Comparison of ENCODE assay signal across 10 mouse cellular contexts in the genomic region with DNA sequence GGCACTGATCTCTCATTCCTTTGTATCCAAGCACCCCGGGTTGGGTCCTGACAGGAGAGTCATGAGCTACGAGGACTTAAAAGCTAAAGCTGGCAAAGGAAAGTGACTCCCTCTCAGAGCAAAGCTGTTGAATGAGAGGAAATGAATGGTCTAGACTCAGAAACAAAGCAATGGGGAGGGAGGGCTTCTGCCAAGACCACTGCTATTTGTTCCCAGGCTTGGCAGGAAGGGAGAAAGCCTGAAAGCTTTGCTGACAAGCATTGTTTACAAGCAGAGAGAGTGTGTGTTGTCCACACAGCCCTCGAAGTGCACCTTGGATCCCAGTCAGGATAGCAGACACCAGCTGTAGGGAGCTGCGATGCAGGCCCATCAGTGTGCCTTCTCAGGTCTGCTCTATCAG. TPM values are rescaled to one million over a fixed set of nuclear protein-coding genes. Genes with fewer than 3 reads are reported as not detected.
DNase-seq lines count a peak whose midpoint lies in the region; ATAC-seq lines count a peak whose summit lies in the region.
"Had no signal": no experiment of that assay in that cellular context is flagged by ENCODE, and none has a peak within 500 bp of the region (broad histone marks: within the 10 kb centered on the region; RNA-seq: fewer than 3 reads in every experiment).

No protein-coding gene starts in this region.

- no peaks in the 10 kb centered on the region for H3K36me3 ChIP-seq in hindbrain, embryonic 10.5 days
- H3K36me3 ChIP-seq in hindbrain, embryonic 11.5 days (ENCODE audit: control insufficient read depth, insufficient read depth, low read length) = no peaks in the 10 kb centered on the region
- H3K36me3 ChIP-seq in embryonic facial prominence, embryonic 10.5 days (replicated peaks) = no peaks in the 10 kb centered on the region
- H3K36me3 ChIP-seq: embryonic facial prominence, embryonic 13.5 days had no signal

- no peak for ATAC-seq in hindbrain, embryonic 11.5 days (ENCODE audit: low FRiP score)

- DNase-seq in hindbrain, embryonic 10.5 days (ENCODE audit: low spot score) = no peak
- DNase-seq in hindbrain, embryonic 11.5 days (ENCODE audit: low spot score) = no peak
- DNase-seq in cerebellum, adult 11 months = peak; percentile 59
- no peak for DNase-seq in embryonic facial prominence, embryonic 10.5 days (ENCODE audit: low spot score)
- peak; percentile 24 for DNase-seq in lung, postnatal 36 days
- DNase-seq in ovary, postnatal 36 days (ENCODE audit: low spot score) = no peak
- no peak for DNase-seq in urinary bladder, postnatal 4 days (ENCODE audit: low spot score in 2 of 2)
- no peak for DNase-seq in frontal cortex, postnatal 10 days (ENCODE audit: low spot score in 2 of 2)
- DNase-seq: liver had no signal

- H3K4me3 ChIP-seq in hindbrain, embryonic 10.5 days = no peak overlapping the region
- H3K4me3 ChIP-seq in hindbrain, embryonic 11.5 days (ENCODE audit: low read depth, low read length) = no peak overlapping the region
- H3K4me3 ChIP-seq in embryonic facial prominence, embryonic 10.5 days = no peak overlapping the region
- H3K4me3 ChIP-seq: embryonic facial prominence, embryonic 13.5 days had no signal

- 44% methylated on average over 4 of the region's 4 CpGs for WGBS in hindbrain, embryonic 10.5 days
- WGBS in hindbrain, embryonic 11.5 days = 40% methylated on average over 4 of the region's 4 CpGs
- WGBS in embryonic facial prominence, embryonic 10.5 days = 65% methylated on average over 4 of the region's 4 CpGs

- H3K4me2 ChIP-seq in hindbrain, embryonic 11.5 days (replicated peaks; ENCODE audit: low read depth, low read length) = no peak overlapping the region

- H3K4me1 ChIP-seq in hindbrain, embryonic 10.5 days (replicated peaks) = peaks cover 43% of the 10 kb centered on the region
- H3K4me1 ChIP-seq in hindbrain, embryonic 11.5 days (replicated peaks; ENCODE audit: control insufficient read depth, insufficient read depth, low read length) = peaks cover 9% of the 10 kb centered on the region
- H3K4me1 ChIP-seq in embryonic facial prominence, embryonic 10.5 days = peaks cover 41% of the 10 kb centered on the region

- H3K27ac ChIP-seq in hindbrain, embryonic 10.5 days = 0 out of 2 replicates have a peak overlapping the region, but pooled peaks have one; percentile 23
- no peak overlapping the region for H3K27ac ChIP-seq in hindbrain, embryonic 11.5 days (ENCODE audit: low read depth, low read length)
- H3K27ac ChIP-seq in embryonic facial prominence, embryonic 10.5 days (replicated peaks) = peak overlapping the region; percentile 24; the same call in 1 of the 2 replicates
- H3K27ac ChIP-seq: embryonic facial prominence, embryonic 13.5 days had no signal

- H3K27me3 ChIP-seq in hindbrain, embryonic 10.5 days (ENCODE audit: insufficient read depth, poor library complexity, severe bottlenecking) = peaks cover 2% of the 10 kb centered on the region; the same call in 1 of the 2 replicates
- H3K27me3 ChIP-seq in hindbrain, embryonic 11.5 days (ENCODE audit: control insufficient read depth, insufficient read depth, low read length) = no peaks in the 10 kb centered on the region
- H3K27me3 ChIP-seq in embryonic facial prominence, embryonic 10.5 days (replicated peaks; ENCODE audit: low read depth, poor library complexity, severe bottlenecking) = peaks cover 36% of the 10 kb centered on the region

- H3K9ac ChIP-seq in hindbrain, embryonic 11.5 days (ENCODE audit: low read depth, low read length) = no peak overlapping the region

- no peaks in the 10 kb centered on the region for H3K9me3 ChIP-seq in hindbrain, embryonic 10.5 days
- no peaks in the 10 kb centered on the region for H3K9me3 ChIP-seq in hindbrain, embryonic 11.5 days (ENCODE audit: control insufficient read depth, low read length)
- H3K9me3 ChIP-seq in embryonic facial prominence, embryonic 10.5 days = no peaks in the 10 kb centered on the region
- H3K9me3 ChIP-seq: embryonic facial prominence, embryonic 13.5 days had no signal

RNA-seq across cellular contexts. Expression of gene Mab21l3, which starts 41.8 kb away (rescaled TPM):
- polyA plus RNA-seq in hindbrain, embryonic 10.5 days (2016; fragmentation: Nextera tagmentation; extraction: Ambion mirVana) = 0.47 TPM in 2 replicates
- 0.31 and 0.59 TPM in 2 replicates for polyA plus RNA-seq in hindbrain, embryonic 11.5 days (2014; fragmentation: Nextera tagmentation; extraction: Ambion mirVana)
- 0.67 and 0.85 TPM in 2 replicates for polyA plus RNA-seq in embryonic facial prominence, embryonic 10.5 days (2016; fragmentation: Nextera tagmentation; extraction: Ambion mirVana)

Comparison
In these comparisons a context has a peak if more than half of its experiments do, and no peak if none do; other contexts are left out.
1. DNase-seq: peak in cerebellum, adult 11 months (single experiment) and lung, postnatal 36 days (single experiment); none in hindbrain, embryonic 10.5 days (single experiment), hindbrain, embryonic 11.5 days (single experiment), embryonic facial prominence, embryonic 10.5 days (single experiment), ovary, postnatal 36 days (single experiment), urinary bladder, postnatal 4 days (0 of 2) and frontal cortex, postnatal 10 days (0 of 2).